Mouse (Mus musculus) urinary bladder, postnatal 10 days (tissue): ENCODE results near the gene Sec63.
A peak's percentile ranks its signal among the peaks of the same experiment; 100 is the strongest.

Experiments used
- DNase-seq: peaks from one replicate; pipeline ENCODE4 v3.0.0; 2022; ENCODE audit warnings: low spot score

Gene Sec63

GRCm38 (mm10) chr10:42830007-42830406 is 68.7 kb downstream of the Sec63 start:
- DNase-seq: no peak

GRCm38 (mm10) chr10:42830409-42830808 is 69.1 kb downstream of the Sec63 start:
- no peak for DNase-seq

- DNase-seq: no peak
Measured at GRCm38 (mm10) chr10:42832677-42833076, 71.4 kb downstream of the Sec63 start.

DNA sequence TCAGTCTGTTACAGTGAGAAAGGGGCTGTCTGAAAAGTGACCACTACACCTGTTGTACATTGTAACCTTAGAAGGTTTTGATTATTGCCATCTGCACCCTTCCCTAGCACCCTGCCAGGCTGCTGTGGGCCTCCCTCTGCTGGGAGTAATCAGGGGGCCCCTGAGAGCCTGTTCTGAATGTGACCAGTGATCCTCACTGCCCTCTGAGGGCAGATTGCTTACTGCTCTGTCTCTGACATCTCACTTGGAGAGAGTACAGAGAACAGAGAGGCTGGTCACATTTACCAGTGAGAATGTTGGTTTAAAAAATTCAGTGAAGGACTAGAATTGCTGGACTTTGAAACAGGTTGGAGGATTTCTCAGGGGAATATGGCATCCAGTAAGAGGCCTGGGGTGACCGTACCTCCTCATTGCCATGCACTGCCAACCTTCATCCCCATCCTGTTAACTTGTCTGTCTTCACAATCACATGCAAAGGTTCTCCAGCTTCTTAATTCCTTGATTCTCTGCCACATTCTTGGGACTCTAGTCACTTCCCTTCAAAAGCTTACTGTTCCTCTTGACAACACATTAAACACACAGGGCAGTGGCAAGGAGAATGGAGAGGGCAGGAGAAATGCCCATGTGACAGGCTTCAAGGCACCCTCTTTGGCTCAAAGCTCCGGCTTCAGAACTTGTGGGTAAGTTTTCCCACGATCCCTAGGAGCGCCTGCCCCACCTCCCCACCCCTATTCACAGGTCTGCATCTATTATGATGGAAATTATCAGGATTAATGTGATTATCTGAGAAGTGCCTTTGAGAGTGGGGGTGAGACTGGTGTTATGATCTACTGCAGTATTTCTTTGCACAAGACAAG is 72.8 kb downstream of the Sec63 start:
- DNase-seq: no peak

DNA sequence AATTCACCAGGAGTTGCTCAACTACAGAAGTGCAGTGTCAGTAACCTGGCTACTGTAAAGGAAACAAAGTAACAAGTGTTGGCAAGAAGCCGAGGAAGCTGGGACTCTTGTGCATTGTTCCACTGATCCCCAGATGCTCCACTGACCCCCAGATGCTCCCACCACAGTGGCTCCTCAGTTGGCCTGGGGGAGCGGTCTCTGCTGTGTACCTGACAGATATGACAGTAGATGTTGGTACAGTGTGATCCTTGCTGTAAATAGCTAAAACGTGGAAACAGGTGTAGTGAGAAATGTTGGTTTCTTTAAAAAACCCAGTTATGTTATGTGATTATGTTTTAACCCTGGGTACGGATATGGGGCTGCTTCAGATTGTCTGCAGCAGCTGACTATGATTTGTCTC is 76.8 kb downstream of the Sec63 start:
- no peak for DNase-seq

- DNase-seq: no peak
Measured at GRCm38 (mm10) chr10:42838736-42839135, 77.4 kb downstream of the Sec63 start.

DNA sequence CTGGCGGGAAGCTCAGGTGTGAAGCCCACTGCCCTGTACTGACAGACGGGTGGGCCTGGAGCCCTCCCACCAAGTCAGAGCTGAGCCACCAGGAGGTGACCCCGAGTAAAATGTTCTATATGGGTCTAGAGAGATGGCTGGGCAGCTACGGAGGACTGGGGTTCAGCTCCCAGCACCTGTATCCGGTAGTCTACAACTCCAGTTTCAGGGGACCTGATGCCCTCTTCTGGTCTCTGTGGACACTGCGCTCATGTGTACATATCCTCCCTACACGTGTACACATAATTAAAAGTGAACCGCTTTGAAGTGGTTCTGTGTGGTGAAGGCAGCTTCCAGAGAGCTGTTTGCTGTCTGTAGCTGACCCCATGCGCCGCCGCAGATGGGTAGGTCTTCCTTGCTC is 78.7 kb downstream of the Sec63 start:
- DNase-seq: no peak

GRCm38 (mm10) chr10:42841531-42842195 is 80.4 kb downstream of the Sec63 start:
- no peak for DNase-seq

- DNase-seq: peak; percentile 55
Measured at GRCm38 (mm10) chr10:42842358-42842757, 81.1 kb downstream of the Sec63 start.

- DNase-seq: no peak
Measured at GRCm38 (mm10) chr10:42843416-42843815, 82.1 kb downstream of the Sec63 start.

DNA sequence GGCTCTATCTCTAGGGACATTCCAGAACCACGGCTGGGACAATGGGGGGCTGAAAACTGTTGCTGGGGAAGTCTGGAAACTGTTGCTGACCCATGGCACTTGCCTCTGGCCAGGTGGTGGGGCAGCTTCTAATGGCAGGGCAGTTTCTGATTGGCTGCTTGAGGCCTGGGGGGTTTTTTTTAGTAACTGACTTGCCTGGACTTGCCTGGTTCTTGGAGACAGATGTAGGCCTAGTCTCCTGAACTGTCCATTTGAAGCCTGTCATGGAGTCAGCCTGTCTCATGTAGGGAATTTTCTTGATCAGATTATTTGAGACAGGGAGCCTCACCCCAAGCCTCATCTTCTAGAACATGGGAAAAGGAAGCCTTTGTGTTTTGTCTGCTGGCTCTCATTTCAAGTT is 84.2 kb downstream of the Sec63 start:
- no peak for DNase-seq

DNA sequence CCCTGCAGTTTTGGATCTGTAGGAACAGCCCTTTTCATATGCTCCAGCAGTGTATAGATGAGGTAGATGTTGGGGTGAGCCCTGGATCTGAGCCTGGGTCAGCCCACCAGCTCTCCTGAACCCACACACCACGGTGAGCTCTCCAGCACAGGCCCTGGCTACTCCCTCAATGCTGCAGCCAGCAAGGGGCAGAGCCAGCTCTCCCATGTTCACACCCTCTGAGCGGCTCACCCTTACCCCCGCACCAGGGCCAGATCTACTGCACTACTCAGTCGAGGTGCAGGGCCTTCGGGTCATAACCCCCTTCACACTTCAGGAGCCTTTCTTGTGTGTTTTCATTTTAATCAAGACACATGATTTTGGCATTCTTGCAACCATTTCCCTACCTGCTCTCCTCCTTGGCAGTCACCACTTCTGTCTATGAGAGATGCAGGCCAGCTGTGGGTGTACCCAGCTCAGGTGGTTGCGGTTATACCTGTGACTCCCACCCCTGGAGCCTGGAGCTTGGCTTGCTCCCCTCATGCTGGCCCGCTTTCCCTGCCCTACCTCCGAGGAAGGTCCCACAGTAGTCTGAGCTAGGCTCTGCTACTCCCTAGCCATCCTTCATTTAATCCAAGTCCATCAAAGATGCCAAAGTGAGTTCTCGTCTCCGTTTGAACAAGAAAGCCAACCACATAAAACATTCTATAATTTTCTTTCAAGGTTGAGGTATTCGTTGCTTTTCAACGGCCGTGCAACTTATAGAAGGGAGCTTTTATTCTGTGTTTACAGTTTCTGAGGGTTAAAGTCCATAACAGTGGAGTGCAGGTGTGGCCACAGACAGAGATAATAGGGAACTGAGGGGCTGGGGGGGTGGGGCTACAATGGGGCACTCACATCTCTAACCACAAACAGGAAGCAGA is 87.1 kb downstream of the Sec63 start:
- no peak for DNase-seq

- DNase-seq: no peak
Measured at GRCm38 (mm10) chr10:42849081-42849400, 87.7 kb downstream of the Sec63 start.

DNA sequence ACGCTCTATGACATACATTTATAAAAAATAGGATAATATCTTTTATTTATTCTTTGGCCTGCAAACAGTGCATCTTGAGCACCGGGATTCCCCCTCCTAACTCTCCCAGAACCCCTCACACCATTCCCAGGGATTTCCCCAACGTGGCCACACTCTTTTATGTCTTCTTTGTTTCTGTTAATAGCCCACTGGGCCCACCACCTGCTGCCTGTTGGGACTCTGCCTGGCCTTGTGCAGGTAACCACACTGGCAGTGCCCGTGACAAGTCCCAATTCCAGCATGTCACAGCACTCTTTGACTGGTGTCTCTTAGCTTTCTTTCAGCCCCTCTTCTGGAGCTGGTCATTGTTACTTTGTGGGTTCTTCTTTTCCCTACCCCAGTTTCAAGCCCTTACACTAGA is 93.5 kb downstream of the Sec63 start:
- DNase-seq: no peak

- no peak for DNase-seq
Measured at GRCm38 (mm10) chr10:42855250-42855649, 94.0 kb downstream of the Sec63 start.

DNA sequence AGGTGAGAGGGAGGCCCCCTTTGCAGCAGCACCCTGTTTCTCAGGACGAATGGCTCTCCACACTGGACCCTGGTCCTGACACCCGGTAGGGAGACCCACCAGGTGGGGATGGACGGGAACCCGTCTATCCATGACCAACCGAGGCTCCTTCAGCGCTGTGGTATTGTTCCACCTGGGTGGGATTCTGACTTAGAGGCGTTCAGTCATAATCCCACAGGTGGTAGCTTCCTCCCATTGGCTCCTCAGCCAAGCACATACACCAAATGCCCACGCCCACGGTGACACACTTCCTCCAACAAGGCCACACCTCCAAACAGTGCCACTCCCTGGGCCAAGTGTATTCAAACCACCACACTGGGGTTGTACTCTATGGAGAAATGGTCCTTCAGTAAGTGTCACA is 95.3 kb downstream of the Sec63 start:
- DNase-seq: no peak

DNA sequence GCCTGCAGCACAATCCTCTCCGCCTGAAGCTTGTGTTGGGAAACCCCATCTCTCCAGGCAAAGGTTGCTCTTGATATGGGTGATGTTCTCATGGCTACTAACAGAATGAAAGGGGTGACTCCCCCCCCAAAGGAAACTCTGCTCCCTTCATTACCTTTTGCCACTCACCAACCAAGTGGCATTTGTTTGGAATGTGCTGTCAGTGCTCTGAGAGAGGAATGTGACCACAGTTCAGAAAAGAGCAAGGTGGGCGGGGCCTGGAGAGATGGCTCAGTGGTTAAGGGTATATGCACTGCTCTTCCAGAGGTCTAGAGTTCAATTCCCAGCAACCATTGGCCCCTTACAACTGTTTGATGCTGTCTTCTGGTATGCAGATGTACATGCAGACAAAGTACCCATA is 95.7 kb downstream of the Sec63 start:
- no peak for DNase-seq

DNA sequence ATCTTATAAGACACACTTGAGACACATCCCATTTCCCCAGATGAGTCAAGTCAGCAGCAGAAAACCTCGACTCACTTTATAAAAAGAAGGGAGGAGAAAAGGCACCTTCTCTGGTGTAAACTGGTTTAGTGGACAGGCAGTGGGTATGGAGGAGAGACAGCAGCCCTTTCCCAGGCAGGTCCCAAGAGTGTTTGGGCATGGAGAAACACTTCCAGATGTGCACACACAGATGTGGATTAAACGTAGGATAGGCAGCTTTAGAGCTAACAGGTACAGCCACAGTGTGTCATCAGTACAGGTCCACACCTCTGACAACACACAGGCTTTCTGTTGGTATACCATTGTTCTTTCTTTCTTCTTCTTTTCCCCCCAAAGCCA is 98.5 kb downstream of the Sec63 start:
- DNase-seq: no peak

DNA sequence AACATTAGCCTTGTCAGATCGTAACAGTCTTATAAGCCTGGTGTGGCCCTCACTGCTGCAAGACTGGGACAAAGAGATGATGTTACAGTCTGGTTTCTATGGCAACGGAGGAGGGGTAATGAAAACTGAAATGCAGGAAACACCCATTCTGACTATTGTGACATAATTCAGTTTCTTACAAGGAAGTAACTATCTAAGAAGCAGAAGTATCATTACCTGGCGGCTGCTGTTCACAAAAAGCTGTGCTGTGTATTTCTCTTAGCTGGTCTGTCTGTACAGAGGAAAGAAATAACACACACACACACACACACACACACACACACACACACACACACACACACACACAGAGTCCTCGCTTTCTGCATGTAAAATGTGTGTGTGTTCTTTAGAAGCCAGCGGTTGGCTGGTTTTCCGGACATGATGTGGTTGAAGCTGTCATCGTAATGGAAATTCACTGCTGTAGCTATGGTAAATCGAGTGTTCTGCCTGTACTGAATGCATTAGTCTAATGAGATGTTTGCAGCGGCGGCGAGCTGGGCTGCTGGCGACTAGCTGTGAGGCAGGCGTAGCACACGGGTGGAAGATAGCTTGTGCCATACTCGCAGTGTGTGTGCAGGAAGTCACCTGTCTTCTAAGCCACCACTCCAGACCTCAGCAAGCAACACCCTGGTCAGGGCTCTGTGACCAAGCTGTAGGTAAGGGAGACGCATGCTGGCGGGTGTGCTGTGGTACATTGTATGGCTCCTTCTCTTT is 99.0 kb downstream of the Sec63 start, which contains the start of gene Scml4:
Gene Scml4, plus strand, starts transcription at position 212 of the 753 bp plus-strand sequence.
- DNase-seq: no peak

DNA sequence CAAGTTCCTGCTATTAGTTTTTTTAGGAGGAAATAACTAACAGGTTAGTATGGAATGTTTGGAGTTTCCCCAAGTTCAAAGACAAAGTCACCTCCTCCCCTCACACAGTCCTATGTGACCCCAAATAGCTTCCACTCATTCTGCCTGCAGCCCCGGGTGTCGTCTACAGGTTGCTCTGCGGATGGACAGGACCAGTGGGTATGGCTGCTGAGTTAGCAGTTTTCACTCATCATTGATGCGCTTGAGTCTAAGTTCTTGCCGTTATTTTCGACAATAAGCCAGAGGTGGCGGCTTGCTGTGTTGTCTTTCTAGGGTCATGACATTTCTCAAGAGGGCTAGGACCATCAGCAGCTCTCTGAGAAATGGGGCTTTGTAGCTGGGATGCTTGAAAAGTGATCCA is 100.2 kb downstream of the Sec63 start:
- DNase-seq: no peak

DNA sequence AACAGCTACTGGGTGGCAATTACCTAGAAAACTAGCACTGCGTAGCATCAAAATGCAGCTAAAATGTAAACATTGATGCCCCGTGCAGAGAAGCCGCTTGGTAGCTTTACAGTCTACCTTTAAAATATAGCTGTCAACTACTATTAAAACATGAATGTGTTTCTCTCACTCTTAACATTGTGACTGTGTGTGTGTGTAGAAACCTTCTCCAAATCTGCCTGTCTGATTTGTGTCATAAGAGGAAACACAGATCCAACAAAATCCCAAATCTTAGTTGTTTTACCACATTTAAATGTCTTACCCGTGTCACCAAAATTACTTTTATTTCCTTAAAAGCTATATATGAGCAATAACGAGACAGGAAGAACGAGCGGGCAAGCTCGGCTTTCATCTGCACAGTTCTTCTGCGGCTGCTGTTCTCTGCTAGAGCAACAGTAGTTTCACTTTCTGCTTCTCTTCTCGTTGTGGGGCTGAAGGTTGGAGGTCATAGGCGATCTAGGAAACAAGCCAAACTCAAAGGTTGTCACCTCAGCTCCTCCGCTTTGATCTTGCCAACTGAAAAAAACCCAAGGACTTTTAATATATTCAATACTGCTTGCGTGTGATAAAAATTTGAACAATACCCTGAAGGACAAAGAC is 100.9 kb downstream of the Sec63 start:
- DNase-seq: no peak
